Mouse (Mus musculus): ENCODE measurements around the gene Cox5a. TPM values are rescaled to one million over a fixed set of nuclear protein-coding genes. Genes with fewer than 3 reads are reported as not detected.

The Cox5a gene
- polyA plus RNA-seq, 1 experiment = 252 TPM

DNA sequence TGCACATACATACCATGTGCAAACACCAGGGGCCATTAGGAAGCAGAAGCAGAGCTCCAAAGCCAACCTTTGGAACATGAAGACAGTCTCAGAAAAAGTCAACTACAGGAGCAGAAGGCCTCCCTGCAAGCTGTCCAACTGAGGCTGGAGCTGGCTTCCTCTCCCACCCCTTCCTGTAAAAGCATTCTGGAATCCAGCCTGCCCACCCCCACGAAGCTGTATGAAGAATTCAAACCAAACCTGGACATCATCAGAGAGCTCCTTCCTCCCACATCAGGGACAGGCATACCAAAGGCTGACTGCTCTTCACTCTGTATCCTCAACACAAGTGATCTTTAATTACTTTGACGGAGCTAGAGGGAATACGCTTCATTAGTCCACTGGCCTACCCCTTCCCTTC, 22.9 kb downstream of the Cox5a start:
- TF ChIP-seq POLR2A (IDR thresholded peaks at IDR 0.05; ENCODE audit: low read depth, low read length) (no peak), CTCF (IDR thresholded peaks at IDR 0.05; ENCODE audit: borderline replicate concordance, insufficient read depth, low read length) (no peak)
- no peak overlapping the region for H3K27ac ChIP-seq (ENCODE audit: insufficient read depth, low read length)
- H3K4me1 ChIP-seq (ENCODE audit: control insufficient read depth, insufficient read depth, low read length) = peaks cover 3% of the 10 kb centered on the region; the same call in 1 of the 2 replicates
- no peak overlapping the region for H3K4me3 ChIP-seq (ENCODE audit: insufficient read depth, low read length)

DNA sequence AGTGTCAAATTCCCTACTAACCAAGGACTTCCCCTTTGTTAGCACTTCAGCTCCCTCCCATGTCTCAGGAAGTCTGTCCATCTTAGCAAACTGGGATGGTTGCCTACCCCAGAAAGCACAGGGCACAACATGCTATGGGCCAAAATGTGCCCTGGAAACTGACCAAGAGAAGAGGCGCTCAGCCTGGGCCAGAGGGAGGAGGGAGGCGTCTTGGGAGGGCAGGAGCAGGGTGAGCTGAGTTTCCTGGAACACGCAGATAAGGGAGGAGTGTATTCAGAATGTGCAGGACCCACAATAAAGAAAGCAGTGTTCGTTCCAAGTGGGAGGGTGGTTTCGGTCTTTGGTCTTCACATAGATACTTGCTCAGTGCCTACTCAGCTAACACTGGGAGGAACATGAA, 26.2 kb downstream of the Cox5a start:
- Histone ChIP-seq H3K4me3 (ENCODE audit: insufficient read depth, low read length) (no peak overlapping the region), H3K4me1 (ENCODE audit: control insufficient read depth, insufficient read depth, low read length) (peaks cover 4% of the 10 kb centered on the region; the same call in 1 of the 2 replicates), H3K27ac (ENCODE audit: insufficient read depth, low read length) (no peak overlapping the region)
- no peak for TF ChIP-seq CTCF (IDR thresholded peaks at IDR 0.05; ENCODE audit: borderline replicate concordance, insufficient read depth, low read length)
- TF ChIP-seq POLR2A (IDR thresholded peaks at IDR 0.05; ENCODE audit: low read depth, low read length) = no peak

DNA sequence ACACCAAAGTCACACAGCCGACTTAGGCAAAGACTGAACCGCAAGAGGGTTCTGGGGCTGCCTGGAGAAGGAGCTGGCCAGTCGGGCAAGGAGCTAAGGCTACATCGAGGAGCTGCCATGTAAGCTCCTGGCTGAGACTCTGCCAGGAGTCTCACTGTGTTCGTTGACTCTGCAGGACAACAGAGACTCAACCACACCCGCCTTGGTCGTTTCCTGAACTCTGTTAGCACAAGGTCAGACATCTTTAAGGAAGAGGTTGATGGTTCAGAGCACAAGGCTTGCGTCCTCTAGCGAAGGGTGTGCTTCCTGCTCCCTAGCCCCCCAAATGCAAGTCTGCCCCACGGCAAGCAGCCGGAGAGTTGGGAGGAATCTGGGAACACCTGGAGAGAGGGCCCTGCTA, 26.8 kb downstream of the Cox5a start:
- TF ChIP-seq POLR2A (IDR thresholded peaks at IDR 0.05; ENCODE audit: low read depth, low read length) (no peak), CTCF (IDR thresholded peaks at IDR 0.05; ENCODE audit: borderline replicate concordance, insufficient read depth, low read length) (no peak)
- Histone ChIP-seq H3K4me1 (ENCODE audit: control insufficient read depth, insufficient read depth, low read length) (peaks cover 4% of the 10 kb centered on the region; the same call in 1 of the 2 replicates), H3K4me3 (ENCODE audit: insufficient read depth, low read length) (no peak overlapping the region), H3K27ac (ENCODE audit: insufficient read depth, low read length) (no peak overlapping the region)

DNA sequence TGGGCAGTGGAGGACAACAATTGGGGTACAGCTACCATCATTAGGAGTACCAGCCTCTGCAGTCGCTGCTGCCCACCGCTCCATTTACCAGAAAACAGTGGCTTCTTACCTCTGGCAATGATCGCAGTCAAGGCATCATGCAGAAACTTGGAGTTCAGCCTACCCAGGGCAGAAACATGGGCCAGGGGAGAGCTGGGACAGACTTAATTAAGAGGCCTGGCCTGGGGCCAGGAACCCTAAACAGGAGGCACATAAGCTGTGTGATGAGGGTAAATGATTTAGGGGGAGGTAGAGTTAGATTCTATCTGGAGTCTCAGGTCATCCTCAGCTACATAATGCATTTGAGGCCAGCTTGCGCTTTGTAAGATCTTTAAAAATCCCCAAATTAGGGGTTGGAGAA, 28.1 kb downstream of the Cox5a start:
- Histone ChIP-seq H3K27ac (ENCODE audit: insufficient read depth, low read length) (no peak overlapping the region), H3K4me1 (ENCODE audit: control insufficient read depth, insufficient read depth, low read length) (peaks cover 4% of the 10 kb centered on the region; the same call in 1 of the 2 replicates), H3K4me3 (ENCODE audit: insufficient read depth, low read length) (no peak overlapping the region)
- no peak for TF ChIP-seq POLR2A (IDR thresholded peaks at IDR 0.05; ENCODE audit: low read depth, low read length)
- no peak for TF ChIP-seq CTCF (IDR thresholded peaks at IDR 0.05; ENCODE audit: borderline replicate concordance, insufficient read depth, low read length)

DNA sequence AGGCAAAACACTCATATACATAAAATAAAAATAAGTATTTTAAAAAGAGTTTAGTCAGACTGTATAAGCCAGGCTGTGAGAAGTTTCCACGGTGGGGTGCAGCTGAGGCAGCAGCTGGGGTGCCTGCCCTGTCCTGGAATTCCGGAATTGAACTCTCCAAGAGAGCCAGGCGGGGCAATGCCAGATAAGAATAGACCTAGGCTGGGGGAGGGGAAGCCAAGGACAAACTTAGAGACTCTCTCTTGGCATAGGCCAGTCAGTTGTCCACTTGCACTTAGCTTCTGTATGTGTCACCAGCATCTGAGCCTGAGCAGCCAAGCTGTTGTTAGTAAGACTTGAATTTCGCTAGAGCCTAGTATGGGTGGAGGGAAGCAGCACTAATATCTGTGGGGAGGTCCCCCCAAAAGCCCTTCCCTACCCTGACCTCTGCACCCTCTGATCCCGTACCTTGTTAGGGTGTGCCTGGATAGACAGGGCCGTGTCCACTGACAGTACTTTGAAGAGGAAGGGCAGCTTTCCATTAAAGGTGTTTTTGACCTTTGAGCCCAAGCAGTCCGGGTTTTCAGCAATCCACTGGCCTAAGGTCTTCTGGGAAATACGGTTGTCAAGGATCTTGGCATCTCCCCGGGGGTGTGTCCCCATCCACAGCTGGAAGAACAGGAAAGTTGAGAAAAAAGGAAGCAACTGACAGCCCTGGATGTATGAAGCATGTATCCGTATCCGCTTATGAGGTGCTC, 29.2 kb downstream of the Cox5a start:
- Histone ChIP-seq H3K27ac (ENCODE audit: insufficient read depth, low read length) (no peak overlapping the region), H3K4me1 (ENCODE audit: control insufficient read depth, insufficient read depth, low read length) (peaks cover 4% of the 10 kb centered on the region; the same call in 1 of the 2 replicates), H3K4me3 (ENCODE audit: insufficient read depth, low read length) (no peak overlapping the region)
- TF ChIP-seq POLR2A (IDR thresholded peaks at IDR 0.05; ENCODE audit: low read depth, low read length) = no peak
- no peak for TF ChIP-seq CTCF (IDR thresholded peaks at IDR 0.05; ENCODE audit: borderline replicate concordance, insufficient read depth, low read length)

DNA sequence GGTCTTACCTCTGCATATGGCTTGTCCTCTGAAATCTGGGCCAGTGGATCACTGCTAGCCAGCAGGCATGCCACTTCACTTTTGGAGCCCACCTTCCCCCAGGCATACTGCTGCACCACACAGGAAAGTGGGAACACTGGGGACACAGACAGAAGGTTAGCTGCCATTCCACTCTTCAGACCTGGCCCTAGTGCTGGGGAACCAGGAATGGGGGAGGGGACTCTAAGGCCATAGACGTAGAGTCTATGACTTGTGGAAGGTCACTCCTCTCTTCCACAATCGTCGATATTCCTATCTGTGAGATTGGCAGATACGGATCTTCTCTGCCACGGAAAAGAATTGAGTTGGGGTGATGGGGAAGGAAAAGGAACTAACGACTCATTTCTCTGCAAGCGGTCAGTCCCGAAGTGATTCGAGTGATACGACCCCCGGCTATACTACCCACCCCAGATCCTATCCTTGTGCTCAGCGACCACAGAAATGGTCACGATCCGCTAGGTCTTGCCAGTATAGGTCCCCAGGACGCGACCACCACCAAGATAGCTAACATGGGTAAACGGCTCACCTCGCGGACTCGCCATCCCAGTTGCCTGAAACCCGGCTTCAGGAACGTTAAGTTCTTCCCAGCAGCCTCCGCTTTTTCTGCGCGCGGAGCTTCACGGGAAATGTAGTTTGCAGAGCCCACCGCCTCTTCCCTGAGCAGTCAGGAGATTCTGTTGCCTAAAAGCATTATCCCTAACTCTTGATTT, 31.2 kb downstream of the Cox5a start, which contains the start of gene Mpi:
TSS of gene Mpi (minus strand) at position 625 of the 749 bp plus-strand sequence.
- H3K27ac ChIP-seq (ENCODE audit: insufficient read depth, low read length) = no peak within 1 kb of the TSS
- H3K4me1 ChIP-seq (ENCODE audit: control insufficient read depth, insufficient read depth, low read length) = peaks cover 4% of the 10 kb centered on the region; the same call in 1 of the 2 replicates

DNA sequence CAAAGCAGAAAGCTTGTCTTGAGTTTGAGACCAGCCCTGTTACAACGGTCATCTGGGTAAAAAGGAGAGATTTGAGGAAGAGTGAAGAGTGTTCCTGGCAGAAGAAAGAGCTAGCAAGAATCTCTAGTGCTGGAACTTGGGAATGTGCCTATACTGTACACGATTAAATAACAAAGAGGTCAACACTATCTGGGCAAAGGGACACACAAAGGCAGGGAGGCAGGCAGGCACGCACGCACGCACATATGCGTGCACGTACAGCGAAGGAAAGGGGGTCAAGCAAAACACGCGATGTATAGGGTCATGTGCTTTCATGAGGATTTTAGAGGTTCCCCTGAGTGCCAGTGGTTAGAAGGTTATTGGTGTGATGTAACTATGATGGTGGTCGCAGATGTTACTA, 32.0 kb downstream of the Cox5a start:
- H3K4me3 ChIP-seq (ENCODE audit: insufficient read depth, low read length) = no peak overlapping the region
- peaks cover 4% of the 10 kb centered on the region; the same call in 1 of the 2 replicates for H3K4me1 ChIP-seq (ENCODE audit: control insufficient read depth, insufficient read depth, low read length)
- no peak for TF ChIP-seq CTCF (IDR thresholded peaks at IDR 0.05; ENCODE audit: borderline replicate concordance, insufficient read depth, low read length)
- no peak for TF ChIP-seq POLR2A (IDR thresholded peaks at IDR 0.05; ENCODE audit: low read depth, low read length)
- no peak overlapping the region for H3K27ac ChIP-seq (ENCODE audit: insufficient read depth, low read length)

More for the DNA sequence above, 31.2 kb downstream of the Cox5a start, which contains the start of gene Mpi:
- TF ChIP-seq CTCF (IDR thresholded peaks at IDR 0.05; ENCODE audit: borderline replicate concordance, insufficient read depth, low read length) (no peak), POLR2A (IDR thresholded peaks at IDR 0.05; ENCODE audit: low read depth, low read length) (peak; percentile 91)
- peak within 1 kb of the TSS; percentile 71 for H3K4me3 ChIP-seq (ENCODE audit: insufficient read depth, low read length)

DNA sequence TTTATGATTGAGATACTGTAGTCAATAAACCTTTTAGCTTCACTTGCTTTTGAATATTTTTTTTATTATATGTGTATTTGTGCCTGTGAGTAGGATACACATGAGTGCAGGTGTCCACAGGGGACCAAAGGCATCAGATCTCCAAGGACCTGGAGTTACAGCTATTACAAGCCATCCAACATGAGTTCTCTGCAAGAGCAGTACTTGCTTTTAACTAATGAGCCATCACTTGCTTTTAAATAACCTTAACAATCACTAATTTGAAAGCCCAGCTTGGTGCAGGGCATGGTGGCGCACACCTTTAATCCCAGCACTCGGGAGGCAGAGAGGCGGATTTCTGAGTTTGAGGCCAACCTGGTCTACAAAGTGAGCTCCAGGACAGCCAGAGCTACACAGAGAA, 33.7 kb downstream of the Cox5a start:
- TF ChIP-seq POLR2A (IDR thresholded peaks at IDR 0.05; ENCODE audit: low read depth, low read length) = no peak
- no peak for TF ChIP-seq CTCF (IDR thresholded peaks at IDR 0.05; ENCODE audit: borderline replicate concordance, insufficient read depth, low read length)
- Histone ChIP-seq H3K4me3 (ENCODE audit: insufficient read depth, low read length) (no peak overlapping the region), H3K4me1 (ENCODE audit: control insufficient read depth, insufficient read depth, low read length) (peaks cover 4% of the 10 kb centered on the region; the same call in 1 of the 2 replicates), H3K27ac (ENCODE audit: insufficient read depth, low read length) (no peak overlapping the region)

DNA sequence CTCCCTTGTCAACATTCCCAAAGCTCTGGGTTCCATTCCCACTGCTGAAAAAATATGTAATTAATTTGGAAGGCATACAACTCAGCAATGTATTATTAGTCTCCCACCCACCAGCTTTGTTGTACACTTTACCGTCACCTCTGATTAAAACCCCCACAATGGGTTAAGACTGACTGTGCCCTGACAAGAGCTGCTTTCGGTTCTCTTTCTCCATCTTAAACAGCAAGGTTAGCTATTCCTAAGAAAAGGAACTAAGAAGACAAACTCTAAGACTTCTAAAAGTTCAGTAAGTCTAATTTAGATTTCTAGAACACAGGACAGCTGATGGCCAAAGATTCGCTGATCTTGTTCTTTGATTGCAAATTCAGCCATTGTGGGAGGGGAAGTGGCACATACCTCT, 36.1 kb downstream of the Cox5a start:
- H3K4me1 ChIP-seq (ENCODE audit: control insufficient read depth, insufficient read depth, low read length) = peaks cover 3% of the 10 kb centered on the region
- no peak overlapping the region for H3K27ac ChIP-seq (ENCODE audit: insufficient read depth, low read length)
- H3K4me3 ChIP-seq (ENCODE audit: insufficient read depth, low read length) = no peak overlapping the region
- TF ChIP-seq POLR2A (IDR thresholded peaks at IDR 0.05; ENCODE audit: low read depth, low read length) = no peak
- no peak for TF ChIP-seq CTCF (IDR thresholded peaks at IDR 0.05; ENCODE audit: borderline replicate concordance, insufficient read depth, low read length)

DNA sequence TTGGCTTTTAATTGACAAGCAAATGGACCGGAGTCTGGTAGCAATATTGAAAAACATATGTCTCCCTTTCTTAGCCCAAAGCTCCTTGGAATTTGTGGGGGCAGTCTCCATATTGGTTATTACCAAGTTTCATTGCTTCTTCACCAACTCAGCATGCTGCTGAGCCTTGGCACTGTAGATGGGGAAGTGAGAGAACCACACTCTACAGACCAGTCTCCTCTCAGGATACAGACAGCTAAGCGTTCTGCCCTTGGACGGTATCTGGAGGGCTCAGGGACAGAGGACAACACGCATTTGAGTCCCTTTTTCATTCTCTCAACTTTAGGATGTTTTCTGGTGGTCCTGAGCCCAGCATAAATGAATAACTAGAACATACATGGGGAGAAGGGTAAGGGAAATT, 37.6 kb downstream of the Cox5a start:
- Histone ChIP-seq H3K4me3 (ENCODE audit: insufficient read depth, low read length) (no peak overlapping the region), H3K27ac (ENCODE audit: insufficient read depth, low read length) (no peak overlapping the region), H3K4me1 (ENCODE audit: control insufficient read depth, insufficient read depth, low read length) (peaks cover 5% of the 10 kb centered on the region)
- no peak for TF ChIP-seq POLR2A (IDR thresholded peaks at IDR 0.05; ENCODE audit: low read depth, low read length)
- TF ChIP-seq CTCF (IDR thresholded peaks at IDR 0.05; ENCODE audit: borderline replicate concordance, insufficient read depth, low read length) = no peak
